Mouse (Mus musculus) heart, embryonic 15.5 days (tissue): ENCODE measurements around the gene Ndufs1. TPM values are rescaled to one million over a fixed set of nuclear protein-coding genes. Genes with fewer than 3 reads are reported as not detected.

ENCODE experiments used
- ATAC-seq: fragments of 200-750 bp; cut with Nextera tagmentation; replicated peaks from 2 replicates; pipeline ENCODE4 v1.8.0; 2017; ENCODE audit warnings: low read depth, moderate TSS enrichment; ENCODE audit not compliant: insufficient number of reproducible peaks, insufficient read depth, low FRiP score
- H3K27ac ChIP-seq: fragments of 300-500 bp; sonication (generic); 2 replicates; pipeline ENCODE4 v1.5.1; 2015; ENCODE audit warnings: mild to moderate bottlenecking, inconsistent platforms
- H3K27me3 ChIP-seq: fragments of 300-500 bp; sonication (generic); 2 replicates; pipeline ENCODE4 v1.6.1; 2015; ENCODE audit warnings: inconsistent platforms
- H3K36me3 ChIP-seq: fragments of 300-500 bp; sonication (generic); 2 replicates; pipeline ENCODE4 v1.6.1; 2015; ENCODE audit warnings: mild to moderate bottlenecking, inconsistent platforms
- H3K4me1 ChIP-seq: fragments of 300-500 bp; sonication (generic); replicated peaks from 2 replicates; pipeline ENCODE4 v1.6.1; 2015; ENCODE audit warnings: inconsistent platforms
- H3K4me2 ChIP-seq: fragments of 300-500 bp; sonication (generic); 2 replicates; pipeline ENCODE4 v1.6.1; 2015; ENCODE audit warnings: inconsistent platforms, mild to moderate bottlenecking, moderate library complexity
- H3K4me3 ChIP-seq: fragments of 300-500 bp; sonication (generic); 2 replicates; pipeline ENCODE4 v1.5.1; 2015; ENCODE audit warnings: mild to moderate bottlenecking, inconsistent platforms
- H3K9ac ChIP-seq: fragments of 300-500 bp; sonication (generic); 2 replicates; pipeline ENCODE4 v1.6.1; 2015; ENCODE audit warnings: mild to moderate bottlenecking, inconsistent platforms
- H3K9me3 ChIP-seq: fragments of 300-500 bp; sonication (generic); replicated peaks from 2 replicates; pipeline ENCODE4 v1.6.1; 2016; ENCODE audit warnings: inconsistent platforms
- WGBS: fragments of 180-500 bp; shearing (Covaris S2); methylation state at CpG from one replicate; pipeline ENCODE4 v1.1.7; 2015; ENCODE audit warnings: mixed read lengths; 5-methylcytosine and 5-hydroxymethylcytosine counted together
- microRNA-seq: library from miRNA; unstranded; fragments of <30 nt; microRNA quantifications from one replicate; pipeline ENCODE4, GENCODE M21; 2016
- polyA plus RNA-seq: library from polyadenylated mRNA; unstranded; fragments of >200 nt; fragmentation: Nextera tagmentation; extraction: Ambion mirVana; gene quantifications from 2 replicates; pipeline ENCODE4 v1.2.1, GENCODE M21; 2015

Gene Ndufs1
- polyA plus RNA-seq, 1 experiment from 2014 or later, result 378 TPM

GRCm38 (mm10) chr1:63096071-63096470 lies 80.6 kb downstream of the Ndufs1 start:
- Histone ChIP-seq H3K27ac (no peak overlapping the region), H3K4me2 (no peak overlapping the region), H3K36me3 (peaks cover 42% of the 10 kb centered on the region), H3K9ac (no peak overlapping the region), H3K9me3 (no peaks in the 10 kb centered on the region), H3K27me3 (no peaks in the 10 kb centered on the region), H3K4me1 (no peaks in the 10 kb centered on the region), H3K4me3 (no peak overlapping the region)
- 74% methylated on average over 5 of the region's 5 CpGs for WGBS
- ATAC-seq, result no peak

Small RNAs within 50 kb of the gene (microRNA-seq; reads per million reads assigned to microRNA genes)
- gene Gm24557 (not detected), gene Gm27512 (not detected)

Other genes with a start within 250 kb of the Ndufs1 start
- gene Ino80d, start 62.2 kb downstream of the Ndufs1 start, polyA plus RNA-seq, result 7.1 and 9.1 TPM in 2 replicates
- 249 and 320 TPM in 2 replicates for gene Eef1b2, start within 50 bp of the Ndufs1 start, polyA plus RNA-seq
- 0.11 and 0.14 TPM in 2 replicates for gene Gpr1, start 37.7 kb upstream of the Ndufs1 start, polyA plus RNA-seq
- 6.2 TPM in 2 replicates for gene Zdbf2, start 96.4 kb upstream of the Ndufs1 start, polyA plus RNA-seq